Mouse (Mus musculus) CD8-positive naive resting alpha-beta T cell, adult 2 months (primary cell): ENCODE measurements around the gene Itpk1.

Source experiments
- DNase-seq, 2 experiments: peaks; one replicate each; pipeline ENCODE4 v3.0.0; 2022; ENCODE audit warnings: low read depth in 2 of 2, low spot score in 2 of 2

The Itpk1 gene

DNA sequence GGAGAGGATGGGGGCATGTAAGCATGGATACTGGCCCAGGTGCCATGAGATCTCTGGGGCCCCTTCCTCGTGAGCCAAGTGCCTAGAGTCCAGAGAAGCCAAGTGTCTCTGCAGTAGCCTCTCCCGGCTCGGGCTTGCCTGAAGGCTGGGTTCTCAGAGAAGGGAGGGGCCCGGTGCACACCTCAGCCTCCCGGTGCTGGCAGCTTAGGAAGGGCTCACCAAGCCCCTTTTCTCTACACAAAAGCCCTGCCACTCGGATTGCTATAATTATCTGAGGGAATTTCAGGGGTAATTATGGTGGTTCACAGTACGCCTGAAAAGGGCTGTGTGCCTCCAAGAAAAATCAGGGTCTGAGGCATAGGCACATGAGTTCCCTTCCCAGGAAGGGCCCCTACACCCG, 102.9 kb downstream of the Itpk1 start:
- no peak for DNase-seq

DNA sequence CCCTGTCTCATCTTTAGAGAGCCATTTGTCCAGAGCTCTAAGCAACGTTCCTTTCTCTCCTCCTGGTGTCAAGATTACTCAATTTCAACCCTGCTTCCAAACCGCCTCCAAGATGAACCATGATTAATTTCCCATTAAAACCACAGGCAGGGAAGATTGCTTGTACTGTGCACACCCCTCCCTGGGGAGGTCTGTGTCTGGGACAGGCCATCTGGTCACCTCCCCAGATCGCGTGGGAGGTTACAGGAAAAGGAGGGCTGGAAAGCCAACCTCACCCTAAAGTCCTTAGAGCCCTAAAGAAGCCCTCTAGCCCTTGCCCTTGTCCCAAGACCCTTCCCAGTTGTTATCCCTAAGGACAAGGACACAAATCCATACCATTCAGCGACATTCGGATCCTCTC, 104.4 kb downstream of the Itpk1 start:
- DNase-seq, result no peak

DNA sequence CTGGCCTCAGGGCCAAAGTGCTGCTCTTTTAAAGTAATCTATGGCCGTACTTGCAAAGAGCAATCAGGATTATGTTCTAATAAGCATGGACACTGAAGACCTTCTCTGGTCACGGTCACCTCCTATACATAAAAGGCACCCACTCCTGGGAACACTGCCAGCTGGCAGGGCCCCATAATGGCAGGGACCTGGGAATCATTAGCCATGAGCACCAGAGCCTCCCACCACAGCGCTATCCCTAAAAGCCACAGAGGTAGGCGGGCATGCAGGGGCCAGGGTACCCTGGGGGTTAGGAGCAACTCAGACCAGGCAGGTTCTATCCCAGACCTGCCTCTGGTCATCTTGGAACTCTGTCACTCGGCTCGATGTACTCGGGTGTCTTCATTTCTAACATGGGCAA, 104.9 kb downstream of the Itpk1 start:
- no peak for DNase-seq

DNA sequence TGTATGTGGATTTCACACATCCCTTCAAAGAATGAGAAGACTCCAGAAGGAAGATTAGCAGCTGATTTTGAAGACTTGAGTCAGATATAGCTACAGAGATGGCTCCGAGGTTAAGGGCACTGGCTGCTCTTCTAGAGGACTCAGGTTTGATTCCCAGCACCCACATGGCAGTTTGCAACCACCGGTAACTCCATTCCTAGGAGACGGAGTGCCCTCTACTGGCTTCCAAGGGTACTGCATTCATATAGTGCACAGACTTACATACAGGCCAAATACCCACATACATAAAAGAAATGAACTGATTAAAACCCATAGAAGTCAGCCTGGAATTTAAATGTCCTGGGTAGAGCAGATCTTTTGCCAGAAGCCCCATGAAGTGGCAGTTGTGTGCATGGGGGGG, 106.2 kb downstream of the Itpk1 start:
- DNase-seq, result no peak

DNA sequence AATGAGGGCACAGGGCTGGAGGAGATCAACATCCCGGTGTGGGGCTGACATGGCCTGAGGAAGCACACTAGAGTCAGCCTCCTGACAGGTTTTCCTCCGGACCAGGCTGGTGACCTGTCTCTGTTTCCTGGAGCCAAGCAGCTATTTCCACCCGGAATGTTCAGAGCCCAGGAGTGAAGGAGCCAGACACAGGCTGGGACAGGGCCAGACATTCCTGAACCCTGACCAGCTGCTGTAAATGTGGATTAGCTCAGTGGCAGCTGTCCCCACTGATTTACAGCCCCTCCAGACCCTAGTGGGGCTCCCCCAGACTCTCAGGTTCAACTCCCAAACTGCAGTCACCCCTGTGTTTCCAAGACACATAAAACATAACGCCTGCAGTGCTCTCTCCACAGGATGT, 107.3 kb downstream of the Itpk1 start:
- no peak for DNase-seq

DNA sequence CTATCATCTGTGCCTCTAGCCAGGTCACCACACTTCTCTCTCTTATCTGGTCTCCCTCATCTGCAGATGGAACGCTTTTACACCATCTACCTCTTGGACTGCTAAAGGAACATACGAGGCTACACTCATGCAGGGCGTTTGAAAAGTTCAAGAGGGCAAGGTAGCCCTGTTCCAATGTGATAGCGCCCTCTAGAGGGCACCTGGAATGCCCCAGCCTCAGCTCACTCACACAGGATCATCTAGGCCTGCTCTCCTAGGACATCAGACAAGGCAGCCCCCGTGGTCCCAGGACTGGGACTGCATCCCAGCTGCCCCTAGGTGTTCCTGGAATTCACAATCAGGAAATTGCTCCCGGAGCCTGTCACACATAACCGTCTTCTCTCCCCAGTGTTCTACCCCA, 108.3 kb downstream of the Itpk1 start:
- peak in 1 of 2 experiments; percentile 36 for DNase-seq

DNA sequence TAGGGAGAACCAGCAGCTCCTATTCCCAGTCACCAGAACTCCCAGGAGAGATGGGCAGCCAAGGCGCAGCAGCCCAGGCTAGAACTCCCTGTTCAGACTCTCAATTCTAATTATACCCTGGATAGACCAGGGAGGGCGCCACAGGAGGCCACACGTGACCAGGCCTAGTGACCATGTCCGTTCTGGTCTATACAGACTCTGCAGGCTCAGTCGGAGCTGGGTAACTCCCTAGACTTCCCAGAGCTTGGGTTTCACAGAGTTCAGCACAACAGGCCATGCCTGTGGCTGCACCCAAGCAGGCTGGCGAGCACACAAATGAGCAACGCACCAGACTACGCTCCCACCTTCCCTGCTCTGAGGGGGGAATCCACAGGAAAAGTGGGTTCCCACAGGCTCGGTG, 110.1 kb downstream of the Itpk1 start:
- DNase-seq, result no peak

DNA sequence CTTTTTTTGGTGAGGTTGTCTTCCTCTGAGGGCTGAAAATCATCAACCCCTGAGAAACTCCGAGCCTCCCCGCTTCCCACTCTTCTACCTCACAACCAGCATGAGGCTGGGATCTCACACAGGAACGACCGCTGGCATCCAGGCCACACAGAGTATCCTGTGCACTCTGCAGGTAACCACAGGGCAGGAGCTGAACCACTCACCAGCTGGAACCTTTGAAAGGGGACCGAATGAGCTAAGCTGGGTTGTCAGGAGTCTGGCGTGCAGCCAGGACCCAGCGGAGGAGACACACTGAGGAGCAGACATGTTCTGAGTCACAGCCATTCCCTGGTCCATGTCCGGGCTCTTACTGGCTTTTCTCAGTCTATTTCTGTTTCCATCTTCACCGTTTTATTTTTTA, 111.0 kb downstream of the Itpk1 start:
- DNase-seq, result no peak

DNA sequence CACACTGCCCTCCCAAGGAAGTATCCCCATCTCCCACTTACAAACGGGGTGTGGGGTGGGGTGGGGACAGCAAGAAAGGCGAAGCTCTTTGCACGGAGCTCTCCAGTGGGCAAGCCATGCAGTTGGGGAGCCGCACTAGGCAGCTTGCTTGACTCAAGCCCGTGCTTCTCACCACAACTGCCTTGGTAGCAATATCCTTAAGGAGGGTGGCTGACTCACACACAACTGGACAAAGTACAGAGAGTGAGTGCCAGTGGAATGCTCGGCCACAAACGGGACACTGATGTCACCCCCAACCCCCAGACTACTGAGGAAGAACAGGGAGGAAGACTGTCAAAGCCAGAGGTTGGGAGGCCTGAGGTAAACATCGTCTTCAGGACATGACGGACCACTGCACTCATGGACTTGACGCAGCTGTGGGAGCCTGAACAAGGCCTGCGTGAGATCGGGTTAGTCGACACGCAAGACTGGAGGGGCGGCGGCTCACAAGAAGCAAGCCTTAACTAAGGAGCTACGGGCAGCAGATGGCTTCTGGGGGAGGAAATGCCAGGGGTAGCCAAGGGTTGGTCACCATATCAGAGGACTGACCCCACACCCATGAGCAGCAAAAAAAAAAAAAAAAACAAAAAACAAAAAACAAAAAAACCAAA, 113.9 kb downstream of the Itpk1 start:
- no peak for DNase-seq

DNA sequence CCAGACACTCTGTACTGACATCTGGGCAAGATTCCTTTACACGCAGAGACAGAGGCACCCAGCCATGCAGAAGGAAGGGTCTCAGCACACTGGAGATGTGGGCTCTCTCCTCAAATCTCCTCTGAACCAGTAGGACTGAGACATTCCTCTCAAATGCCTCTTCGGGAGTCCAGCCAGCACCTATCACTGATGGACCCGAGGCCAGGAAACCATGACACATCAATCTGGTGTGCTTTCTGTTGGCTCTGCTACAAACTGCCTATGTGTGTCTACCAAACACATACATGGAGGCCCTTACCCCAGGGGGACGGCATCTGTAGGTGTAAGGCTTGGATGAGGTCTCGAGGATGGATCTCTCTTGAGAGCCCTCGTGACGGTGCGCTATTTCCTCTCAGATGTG, 117.6 kb downstream of the Itpk1 start:
- DNase-seq, result no peak

DNA sequence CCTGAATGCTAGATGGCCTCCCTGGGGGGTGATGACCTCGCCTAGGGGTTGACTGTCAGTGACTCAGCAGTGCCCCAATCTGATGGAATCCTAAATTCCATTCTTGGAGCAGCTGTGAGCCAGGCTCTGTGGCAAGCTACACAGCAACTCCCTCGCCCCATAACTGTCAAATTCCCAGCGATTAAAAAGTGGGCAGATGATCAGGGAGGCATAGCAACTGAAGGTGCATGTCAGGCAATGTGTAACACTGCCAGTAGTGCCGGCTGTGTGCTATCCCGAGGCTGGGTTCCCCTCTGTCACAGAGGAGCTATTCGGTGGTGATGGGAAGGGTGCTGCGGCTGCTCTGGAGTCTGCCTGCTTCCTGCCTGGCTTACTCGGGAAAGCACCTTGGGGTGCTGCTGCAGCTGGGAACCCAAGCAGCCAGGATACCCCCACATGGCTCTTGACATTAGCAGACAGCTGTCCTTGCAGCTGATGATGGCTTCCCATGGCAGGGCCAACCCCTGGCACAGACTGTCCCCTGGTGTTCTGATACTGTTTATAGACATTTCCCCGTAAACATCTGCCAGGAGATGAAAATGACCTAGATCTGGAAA, 118.3 kb downstream of the Itpk1 start:
- DNase-seq, result no peak

DNA sequence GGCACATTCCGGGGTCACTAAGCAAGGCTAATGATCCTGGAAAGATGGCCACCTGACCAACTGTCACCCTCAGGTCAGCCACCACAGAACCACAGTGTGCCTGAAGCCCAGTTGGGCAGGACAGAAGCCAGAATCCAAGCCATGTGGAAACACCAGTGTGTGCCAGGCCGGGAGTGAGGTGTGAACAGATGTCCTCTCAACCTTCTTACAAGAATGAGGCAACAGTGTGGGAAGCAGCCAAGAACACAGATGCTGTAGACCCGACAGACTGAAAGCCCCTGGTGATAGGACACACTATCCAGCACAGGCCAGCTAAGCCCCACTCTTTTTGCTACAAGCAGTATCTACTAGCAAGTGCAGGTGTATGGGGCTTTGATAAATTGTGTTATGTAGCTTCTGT, 119.3 kb downstream of the Itpk1 start:
- DNase-seq, result no peak

DNA sequence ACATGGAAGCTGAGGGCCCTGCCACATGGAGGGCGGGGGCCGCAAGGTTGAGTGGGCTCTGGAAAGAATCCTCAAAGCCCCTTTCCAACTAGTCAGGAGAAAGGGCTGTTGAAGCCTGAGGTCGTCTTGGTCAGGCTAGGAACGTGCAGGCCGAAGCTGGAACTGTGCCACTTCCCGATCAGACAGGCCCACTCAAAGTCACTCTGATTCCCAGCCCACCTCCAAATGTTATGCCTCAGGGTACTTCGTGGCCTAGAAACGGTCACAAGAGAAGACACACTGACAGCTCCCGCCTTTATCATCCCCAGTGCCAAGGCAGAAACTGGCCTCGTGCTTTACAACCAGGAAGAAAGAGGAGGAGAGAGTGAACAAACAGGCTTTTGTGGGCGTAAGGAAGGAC, 122.3 kb downstream of the Itpk1 start:
- no peak for DNase-seq

DNA sequence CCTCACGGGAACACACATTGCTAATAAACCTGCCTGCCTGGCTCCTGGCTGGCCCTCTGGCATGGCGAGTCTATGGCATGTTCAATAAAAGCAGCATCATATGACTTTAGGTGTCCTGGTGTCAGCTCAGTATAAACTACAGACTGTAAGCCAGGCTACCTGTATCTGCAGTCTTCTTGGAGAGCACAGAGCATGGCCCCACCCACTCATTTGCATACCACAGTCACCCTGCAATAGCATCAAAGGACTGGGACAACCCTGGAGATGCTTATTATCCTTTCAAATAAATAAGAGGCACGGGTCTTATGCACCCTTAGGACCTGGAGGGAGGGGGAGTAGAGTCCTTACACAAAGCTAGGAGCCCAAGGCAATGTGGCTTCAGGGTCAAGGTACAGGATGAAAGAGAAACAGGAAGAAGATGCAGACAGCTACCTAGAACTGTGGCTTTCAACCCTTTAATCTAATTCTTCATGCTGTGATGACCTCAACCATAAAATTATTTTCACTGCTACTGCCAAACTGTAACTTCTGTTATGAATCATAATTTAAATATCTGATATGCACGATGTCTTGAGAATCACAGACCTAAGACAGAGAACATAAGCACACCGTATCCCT, 123.0 kb downstream of the Itpk1 start:
- no peak for DNase-seq

DNA sequence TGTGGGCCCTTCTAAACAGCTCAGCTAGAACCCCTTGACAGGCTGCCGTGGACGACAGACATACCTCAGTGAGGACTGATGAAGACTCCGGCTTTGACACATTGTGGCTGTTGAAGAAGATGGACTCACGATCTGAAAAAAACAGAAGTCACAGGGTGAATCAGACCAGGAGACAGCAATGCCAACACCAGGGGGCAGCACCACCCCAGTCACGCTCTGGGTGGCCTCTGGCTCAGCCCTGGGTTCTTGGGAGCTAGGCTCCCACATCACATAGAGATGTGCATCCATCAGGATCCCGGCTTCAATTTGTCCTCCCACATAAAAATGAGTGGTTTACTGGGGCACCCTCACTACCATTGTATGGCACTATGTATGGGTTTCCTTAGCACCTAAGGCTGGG, 125.7 kb downstream of the Itpk1 start:
- DNase-seq, result peak; percentile 48 to 68

DNA sequence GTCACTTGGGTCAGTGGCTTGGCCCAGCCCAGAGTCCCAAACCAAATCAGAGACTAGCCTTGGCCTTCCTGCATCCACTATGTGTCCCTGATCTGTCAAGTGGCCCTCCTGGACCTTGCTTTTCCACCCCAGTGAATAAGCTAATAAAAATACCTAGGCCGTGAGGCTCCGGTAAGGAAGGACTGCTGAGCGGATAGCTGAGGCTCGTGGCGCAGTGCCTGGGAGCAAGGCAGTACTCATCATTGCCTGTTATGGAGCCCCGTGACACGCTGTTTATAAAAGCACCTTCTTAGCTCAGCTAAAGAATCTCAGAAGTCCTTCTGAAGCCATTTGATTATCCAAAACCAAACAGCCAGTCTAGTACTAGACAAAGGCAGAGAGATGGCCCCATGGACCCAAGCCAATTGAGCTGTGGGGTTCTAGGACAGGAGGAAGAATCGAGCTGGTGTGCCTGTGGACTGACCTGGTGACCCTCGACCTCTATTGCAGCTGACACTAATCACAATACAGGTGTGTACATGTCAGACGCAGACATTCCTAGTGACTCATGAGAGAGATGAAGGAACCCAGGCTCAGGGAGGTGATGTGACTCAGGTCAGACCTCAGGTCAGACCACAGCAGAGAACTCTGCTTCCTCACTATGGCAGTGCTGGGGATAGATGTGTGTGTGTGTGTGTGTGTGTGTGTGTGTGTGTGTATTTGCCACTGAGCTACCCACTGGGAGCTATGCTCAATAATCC, 127.9 kb downstream of the Itpk1 start:
- no peak for DNase-seq

DNA sequence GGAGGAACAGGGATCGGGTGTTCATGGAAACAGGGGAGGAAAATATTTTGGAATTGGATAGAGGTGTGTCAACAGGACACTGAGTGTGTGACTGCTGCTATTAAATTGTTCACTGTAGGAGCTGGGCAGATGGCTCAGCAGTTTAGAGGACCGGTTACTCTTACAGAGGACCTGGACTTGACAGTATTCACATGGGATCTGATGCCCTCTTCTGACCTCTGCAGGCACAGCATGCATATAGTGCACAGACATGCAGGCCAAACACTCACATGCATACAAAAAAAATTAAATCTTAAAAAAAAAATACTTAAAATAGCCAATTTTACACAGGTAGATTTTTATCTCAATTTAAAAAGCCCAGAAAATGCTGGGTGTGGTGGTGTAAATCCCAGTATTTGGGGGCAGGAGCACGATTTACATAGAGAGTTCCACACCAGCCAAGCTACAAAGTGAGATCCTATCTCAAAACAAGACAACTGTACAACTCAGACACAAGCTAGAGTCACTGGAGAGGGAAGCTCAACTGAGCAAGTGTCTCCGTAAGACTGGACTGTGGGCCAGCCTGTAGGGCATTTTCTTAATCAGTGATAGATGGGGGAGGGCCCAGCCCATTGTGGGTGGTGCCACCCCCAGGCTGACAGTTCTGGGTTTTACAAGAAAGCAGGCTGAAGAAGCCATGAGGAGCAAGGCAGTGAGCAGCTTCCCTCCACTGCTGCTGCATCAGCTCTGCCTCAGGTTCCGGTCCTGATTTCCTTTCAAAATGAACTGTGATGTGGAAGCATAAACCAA, 129.0 kb downstream of the Itpk1 start:
- DNase-seq, result no peak

DNA sequence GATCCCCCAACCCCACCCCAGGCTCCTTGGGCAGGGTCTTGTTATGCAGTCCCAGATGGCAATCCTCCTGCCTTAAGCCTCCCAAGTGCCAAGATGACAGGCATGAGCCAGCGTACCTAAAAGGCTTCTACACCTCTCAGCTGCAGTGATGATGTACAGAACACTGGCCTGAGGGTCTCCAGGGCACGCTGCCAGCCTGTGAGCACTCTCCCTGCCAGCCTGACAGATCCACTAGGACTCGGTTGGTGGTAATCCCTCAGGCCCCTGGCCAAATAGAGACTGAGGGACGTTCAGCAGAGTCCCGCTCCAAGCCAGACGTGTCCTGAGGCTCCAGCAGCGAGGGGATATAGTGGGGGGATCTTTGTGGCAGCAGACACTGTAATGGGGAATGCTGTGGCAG, 131.7 kb downstream of the Itpk1 start:
- no peak for DNase-seq

DNA sequence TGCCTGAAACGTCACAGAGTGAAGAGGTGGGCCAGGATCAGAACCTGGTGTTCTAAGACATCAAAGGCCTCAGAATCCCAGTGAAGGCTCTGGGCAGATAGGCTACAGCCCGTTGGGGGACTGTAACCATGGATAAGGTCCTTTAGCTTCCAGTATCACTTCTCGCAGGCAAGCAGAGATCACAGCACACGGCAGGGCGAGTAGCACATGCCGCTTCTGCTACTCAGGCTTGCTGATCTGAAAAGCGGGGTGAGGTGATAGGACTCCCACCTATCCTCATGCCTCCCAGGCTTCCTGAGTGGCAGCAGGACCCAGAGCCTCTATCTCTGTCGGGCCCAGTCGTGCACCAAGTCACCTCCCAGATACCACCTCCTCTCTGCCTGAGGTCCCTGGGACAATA, 133.1 kb downstream of the Itpk1 start:
- no peak for DNase-seq

DNA sequence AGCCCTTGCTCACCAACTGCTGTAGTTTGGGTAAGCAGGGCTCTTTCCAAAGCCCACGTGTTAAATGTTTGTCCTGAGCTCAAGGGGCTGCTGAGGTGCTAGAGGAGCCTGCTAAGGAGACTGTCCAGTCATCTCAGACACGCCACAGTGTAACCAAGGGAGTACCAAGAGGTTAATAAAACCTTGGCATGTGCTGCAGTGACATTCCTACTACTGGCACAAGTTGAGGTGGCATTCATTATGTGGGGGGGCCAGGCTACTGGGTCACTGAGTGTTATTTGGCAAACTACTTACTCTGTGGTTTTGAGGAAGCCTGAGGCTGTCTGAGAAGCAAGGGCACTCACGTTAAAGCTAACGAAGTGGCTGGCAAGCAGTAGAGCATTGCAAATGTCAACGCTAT, 134.0 kb downstream of the Itpk1 start:
- no peak for DNase-seq

DNA sequence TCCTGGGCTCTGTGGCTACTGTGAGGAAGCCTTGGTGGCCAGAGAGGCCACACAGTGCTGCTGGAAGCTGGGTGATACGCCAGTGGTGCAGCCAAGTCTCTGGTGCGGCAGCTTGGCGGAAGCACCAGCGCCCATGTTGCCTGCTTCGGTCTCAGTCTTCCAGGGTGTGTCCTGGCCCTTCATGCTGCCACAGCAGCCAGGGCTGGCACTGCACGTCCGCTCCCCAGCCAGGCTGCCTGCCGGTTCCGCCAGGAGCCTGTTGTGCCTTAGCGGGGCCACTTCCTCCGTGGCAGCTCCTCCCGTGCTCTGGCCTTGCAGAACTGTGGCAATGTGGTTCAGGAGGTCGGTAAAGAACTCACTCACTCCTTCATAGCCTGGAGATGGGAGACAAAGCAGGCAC, 134.6 kb downstream of the Itpk1 start:
- DNase-seq, result no peak

DNA sequence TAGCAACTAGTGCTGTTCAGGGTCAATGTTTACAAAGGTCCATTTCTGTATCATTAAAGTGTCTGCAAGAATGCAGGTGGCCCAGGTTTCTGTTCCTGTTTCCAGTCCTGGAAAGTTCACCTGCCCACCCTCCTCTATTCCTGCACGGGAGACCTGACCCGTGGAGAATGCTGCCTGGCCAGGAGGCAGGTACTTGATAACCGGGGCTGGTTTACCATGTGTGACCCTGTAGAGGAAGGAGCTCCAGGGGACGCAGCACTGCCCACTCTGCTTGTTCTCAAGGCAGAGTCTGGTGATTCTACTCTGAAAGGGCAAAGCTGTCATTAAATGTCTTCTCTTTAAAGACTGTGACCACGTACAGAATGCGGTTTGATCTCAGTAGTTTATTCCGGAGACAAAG, 136.5 kb downstream of the Itpk1 start:
- DNase-seq, result no peak
